Mouse (Mus musculus) layer of hippocampus, adult 11-12 months (tissue): ENCODE measurements around the gene Itgb6.

Experiments used
- DNase-seq: peaks from one replicate; pipeline ENCODE4 v3.0.0; 2022; ENCODE audit warnings: low spot score

Gene Itgb6

DNA sequence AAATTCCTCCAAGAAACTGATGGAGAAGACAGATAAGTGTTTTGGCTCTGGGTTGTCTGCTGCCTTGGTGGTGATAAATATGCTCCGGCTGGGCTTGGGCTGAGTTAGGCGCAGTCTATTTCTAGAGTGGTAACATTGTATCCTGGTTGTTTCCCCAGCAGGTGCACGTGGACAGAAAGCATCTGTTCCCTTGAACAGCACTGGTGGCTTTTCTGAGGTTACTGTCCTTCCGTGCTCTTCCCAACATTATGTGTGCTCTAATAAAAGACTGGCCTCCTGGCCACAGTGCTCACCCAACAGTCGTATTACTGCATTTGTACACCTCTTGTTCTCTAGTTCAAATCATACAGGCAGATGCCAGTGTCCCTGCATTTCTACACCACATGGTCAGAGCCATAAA lies 9.6 kb downstream of the Itgb6 start:
- DNase-seq = no peak

DNA sequence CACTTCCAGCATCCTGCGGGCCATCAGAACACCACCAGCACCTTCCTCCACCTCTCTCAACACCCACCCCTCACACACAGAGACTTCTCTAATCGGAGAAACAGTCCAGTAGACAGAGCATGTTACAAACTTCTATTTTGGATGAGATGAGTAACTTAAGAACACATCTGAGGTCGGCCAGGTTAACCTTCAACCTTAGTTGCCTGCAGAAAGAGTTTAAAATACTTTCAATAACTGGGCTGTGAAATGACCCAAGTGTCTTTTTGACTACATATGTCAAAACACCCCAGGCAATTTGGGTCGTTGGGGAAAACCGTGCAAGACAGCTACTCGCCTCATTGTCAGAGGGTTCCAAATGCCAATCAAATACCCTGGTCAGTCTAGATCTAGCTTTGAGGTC lies 10.0 kb downstream of the Itgb6 start:
- no peak for DNase-seq

DNA sequence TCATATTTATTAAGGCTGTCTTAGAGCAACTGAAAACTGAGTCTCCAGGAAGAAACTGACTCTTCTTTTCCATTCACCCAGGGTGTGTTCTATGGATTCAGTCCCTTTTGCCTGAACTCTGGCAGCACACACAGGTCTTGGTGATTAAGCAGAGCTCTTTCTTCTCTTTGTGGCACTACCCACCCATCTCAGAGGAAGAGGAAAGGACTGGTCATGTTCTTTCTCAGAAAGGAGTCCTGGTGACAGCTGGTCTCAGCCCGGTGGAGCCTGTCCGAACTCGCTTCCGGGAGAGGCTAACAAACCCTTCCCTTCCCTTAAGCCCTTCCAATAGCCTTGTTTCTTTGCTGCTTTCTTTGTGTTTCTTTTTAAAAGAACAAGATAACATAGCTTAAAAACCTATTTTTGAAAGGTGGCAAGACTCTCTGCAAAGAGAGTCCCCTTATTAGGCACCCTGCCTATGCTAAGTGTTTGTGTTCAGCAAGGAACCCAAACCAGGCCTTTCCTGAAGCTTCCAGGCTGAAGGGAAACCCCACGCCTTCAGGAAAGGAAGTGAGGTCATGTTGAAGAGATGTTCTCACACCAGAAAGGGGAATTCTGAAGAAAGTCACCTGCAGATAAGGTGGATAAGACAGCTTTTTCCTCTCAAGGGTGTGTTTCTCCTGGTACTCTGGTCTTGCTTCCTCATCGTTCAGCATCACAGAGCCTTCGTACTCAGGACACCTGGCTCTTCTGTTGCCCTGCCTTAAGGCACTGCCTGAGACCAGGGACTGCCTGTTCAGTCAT lies 11.2 kb downstream of the Itgb6 start:
- no peak for DNase-seq

GRCm38 (mm10) chr2:60710317-60710716 lies 12.1 kb downstream of the Itgb6 start:
- no peak for DNase-seq

DNA sequence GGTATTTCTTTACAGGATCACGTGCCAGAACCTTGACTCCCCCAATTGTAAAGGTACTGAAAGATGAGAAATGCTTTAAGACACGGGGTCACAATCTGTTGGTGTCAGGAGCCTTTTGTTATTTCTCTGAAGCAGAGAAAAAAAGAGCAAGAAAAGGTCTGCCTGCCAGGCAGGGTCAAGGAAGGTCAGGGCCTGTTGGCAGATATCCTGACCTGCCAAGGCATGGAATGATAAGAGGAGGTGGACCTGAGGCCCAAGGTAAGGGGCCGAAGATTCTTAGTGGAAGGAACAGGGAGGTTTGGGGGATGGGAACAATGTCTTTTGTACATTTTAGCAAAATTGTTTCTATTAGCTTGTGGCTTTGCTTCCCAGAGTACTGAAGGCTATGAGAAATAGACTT lies 13.8 kb downstream of the Itgb6 start:
- DNase-seq = no peak

DNA sequence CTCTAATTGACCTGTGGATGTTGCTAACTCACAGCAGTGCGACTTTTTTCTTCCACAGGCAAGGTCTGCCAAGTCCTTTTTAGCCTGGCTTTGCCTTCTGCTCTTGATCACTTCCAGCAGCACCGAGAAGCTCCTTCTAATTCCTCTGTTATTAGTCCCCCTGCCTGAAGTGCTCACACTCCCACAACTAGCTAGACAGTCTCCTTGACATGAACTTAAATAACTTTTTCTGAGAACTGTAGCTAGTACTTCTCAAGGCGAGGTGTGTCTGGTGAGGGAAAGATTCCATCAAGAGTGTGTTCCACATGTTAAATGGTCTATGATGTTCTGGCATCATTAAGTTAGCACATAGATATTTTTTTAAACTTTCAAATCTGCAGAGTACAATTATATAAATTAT lies 15.6 kb downstream of the Itgb6 start:
- no peak for DNase-seq

DNA sequence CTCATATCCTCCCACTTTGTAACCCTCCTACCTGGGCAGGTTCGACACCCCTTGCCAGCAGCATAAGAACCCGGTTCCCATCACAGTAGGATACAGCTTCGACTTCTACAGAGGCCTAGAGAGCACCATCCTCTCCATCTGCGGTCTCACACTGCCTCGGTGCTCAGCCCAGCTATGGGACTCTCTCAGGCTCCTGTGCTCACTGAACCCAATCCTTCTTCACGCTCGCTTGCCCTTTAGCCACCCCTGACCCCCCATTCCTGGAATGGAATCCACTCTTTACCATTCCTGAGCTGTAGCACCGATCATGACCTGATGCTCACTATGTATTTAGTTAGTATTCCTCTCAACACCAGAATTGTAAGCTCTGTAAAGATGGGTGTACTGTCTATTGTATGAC lies 17.0 kb downstream of the Itgb6 start:
- DNase-seq = no peak

DNA sequence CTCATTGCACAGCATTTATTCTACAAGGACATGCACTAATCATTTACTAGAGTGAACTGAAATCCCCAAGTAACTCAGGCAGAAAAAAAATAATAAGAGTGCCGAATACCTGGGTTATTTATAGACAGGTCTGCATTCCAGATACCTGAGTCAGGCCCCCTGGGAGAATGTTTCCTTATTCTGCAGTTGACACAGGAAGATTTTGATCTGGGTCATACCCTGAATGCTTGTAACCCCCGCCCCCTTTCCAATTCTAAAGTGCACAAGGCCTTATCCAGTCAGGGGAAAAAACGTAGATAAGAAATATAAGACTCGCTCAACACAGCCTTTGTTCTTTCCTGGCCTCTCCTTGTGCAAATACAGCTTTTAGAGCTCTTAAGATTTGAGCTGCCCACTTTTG lies 19.1 kb downstream of the Itgb6 start:
- no peak for DNase-seq

GRCm38 (mm10) chr2:60700956-60701355 lies 21.5 kb downstream of the Itgb6 start:
- DNase-seq = no peak

- DNase-seq = no peak
Observed at GRCm38 (mm10) chr2:60700013-60700412, 22.4 kb downstream of the Itgb6 start.

DNA sequence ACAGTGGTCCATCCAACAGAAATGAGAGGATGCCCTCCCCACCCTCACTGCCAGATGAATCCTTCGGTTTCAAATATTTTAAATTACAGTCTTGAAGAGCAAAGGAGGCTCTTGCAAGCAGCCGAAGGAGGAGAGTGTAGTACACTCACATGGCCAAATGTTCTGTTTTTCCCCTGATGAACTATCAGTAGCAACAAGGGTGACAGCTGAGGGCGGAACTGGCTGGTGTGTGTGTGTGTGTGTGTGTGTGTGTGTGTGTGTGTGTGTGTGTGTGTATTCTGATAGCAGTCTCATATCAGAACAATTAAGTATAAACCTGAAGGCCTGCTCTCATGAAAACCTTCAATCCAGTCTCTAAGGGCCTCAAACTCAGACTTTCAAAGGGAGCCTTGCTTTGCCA lies 22.9 kb downstream of the Itgb6 start:
- no peak for DNase-seq

GRCm38 (mm10) chr2:60698155-60698554 lies 24.3 kb downstream of the Itgb6 start:
- no peak for DNase-seq

DNA sequence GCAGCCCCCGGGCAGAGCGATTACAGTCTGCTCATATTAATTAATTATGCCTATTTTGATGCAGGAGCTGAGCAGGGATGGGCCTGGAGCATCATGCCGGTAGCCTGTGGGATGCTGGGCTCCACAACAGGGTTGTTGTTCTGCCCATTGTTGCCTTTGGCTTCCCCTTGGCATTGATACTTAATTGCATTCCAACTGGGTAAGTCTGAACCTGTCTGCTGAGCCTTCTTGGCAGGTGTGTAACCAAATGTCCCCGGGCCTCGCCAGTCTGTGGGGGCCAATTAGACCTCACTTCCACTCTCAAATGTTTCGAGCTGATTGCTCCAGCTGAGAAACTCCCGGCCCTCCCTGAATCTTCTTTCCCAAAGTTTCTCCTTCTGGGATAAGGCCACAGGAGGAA lies 24.9 kb downstream of the Itgb6 start:
- DNase-seq = no peak

GRCm38 (mm10) chr2:60696559-60696958 lies 25.9 kb downstream of the Itgb6 start:
- DNase-seq = no peak

- no peak for DNase-seq
Observed at GRCm38 (mm10) chr2:60695706-60696105, 26.7 kb downstream of the Itgb6 start.

DNA sequence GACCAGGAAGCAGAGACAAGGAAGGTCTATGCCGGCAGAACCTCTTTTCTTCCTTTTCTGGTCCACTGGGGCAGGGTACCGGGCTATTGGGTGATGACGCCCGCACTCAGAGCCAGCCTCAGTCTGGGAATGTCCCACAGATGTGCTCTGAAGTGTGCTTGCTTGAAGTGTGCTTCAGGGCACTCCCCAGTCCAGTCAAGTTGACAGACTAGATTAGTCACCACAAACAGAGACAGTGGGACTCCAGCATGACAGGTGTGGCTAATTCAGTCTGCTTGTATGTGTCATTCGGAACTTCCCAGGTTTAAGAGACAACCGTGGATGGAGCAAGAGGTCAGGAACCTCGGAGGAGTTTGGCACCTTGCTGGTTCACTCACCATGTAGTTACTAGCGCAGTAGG lies 27.9 kb downstream of the Itgb6 start:
- no peak for DNase-seq

GRCm38 (mm10) chr2:60692239-60692638 lies 30.2 kb downstream of the Itgb6 start:
- DNase-seq = no peak

DNA sequence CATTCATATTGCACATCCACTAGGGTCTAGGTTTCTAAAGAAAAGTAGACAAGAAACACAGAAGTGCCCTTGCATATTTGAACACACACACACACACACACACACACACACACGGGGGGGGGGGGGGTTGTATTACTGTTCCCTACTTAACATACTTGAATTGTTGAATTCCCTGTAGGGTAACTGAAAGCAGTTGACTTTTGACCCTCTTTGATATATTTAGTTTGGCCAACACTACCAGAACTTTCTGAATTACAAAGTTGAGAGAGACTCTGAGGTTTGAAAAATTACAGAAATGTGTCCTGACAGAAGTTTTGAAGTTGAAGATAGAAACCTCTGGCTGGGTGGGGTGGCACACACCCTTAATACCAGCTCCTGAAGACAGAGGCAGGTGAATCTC lies 32.2 kb downstream of the Itgb6 start:
- DNase-seq = no peak

DNA sequence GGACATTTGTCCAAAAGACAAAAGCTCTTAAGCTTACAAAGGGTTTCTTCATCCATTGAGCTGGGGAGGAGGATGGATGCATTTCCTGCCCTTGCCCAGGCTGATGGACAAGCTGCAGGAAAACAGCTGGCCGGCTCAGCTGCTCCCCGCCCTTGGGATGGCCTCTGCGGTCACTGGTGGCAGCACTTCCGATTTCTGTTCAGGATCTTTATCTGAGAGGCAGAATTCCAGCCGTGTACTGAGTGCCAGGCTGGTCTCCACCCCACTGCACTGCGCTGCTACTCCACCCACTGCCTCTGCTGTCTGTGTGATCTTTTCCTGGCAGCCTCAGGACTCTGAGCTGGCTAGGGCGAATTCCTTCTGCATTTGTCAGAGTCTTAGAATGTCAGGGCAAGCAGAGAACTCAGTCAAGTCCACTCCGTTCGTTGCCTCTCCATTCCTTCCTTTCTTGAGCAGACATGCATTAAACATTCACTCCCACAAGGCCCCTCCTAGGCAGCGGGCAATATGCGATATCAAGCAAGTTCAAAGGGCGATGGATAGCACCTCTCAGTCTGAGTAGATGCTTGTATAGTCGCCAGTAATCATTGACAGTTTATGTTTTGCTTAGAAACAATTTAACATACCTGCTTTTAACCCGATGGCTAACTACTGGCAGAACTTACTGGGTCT lies 33.4 kb downstream of the Itgb6 start:
- no peak for DNase-seq

- no peak for DNase-seq
Observed at GRCm38 (mm10) chr2:60688150-60688549, 34.3 kb downstream of the Itgb6 start.

GRCm38 (mm10) chr2:60685973-60686372 lies 36.5 kb downstream of the Itgb6 start:
- no peak for DNase-seq

DNA sequence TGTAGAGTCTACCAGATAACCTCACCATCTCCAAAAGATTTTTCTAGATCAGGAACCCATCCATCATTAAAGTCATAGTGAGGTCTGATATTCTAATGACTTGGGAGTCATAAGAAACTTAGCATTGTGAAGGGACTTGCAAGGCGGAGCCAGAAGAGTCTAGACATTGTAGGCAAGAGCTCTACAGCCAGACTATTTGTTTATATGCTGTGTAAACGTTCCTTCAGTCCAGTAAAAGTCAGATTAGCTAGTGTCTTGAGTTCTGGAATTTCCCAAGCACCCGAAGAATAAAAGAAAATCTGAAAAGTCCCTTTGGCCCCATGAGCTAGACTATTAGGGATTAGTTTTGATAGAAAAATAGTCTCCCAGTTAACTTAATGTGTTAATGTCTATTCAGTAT lies 38.3 kb downstream of the Itgb6 start:
- no peak for DNase-seq

GRCm38 (mm10) chr2:60682554-60682953 lies 39.9 kb downstream of the Itgb6 start:
- no peak for DNase-seq

- no peak for DNase-seq
Observed at GRCm38 (mm10) chr2:60674413-60674812, 48.0 kb downstream of the Itgb6 start.
